Comparison of ENCODE assay signal across 10 mouse cellular contexts in the genomic region with DNA sequence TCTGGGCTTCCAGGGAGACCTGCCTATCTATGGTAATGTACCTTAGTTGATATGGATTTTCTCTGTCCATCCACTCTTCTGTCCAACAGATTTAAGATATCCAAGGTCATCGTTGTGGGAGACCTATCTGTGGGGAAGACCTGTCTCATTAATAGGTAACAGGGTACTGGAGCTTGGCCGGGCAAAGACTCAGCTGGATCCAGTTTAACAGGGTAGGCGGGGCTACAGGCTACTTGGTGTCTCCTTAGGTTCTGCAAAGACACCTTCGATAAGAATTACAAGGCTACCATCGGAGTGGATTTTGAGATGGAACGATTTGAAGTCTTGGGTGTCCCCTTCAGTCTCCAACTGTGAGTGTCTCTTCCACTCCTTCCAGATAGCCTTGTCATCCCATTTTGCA. TPM values are rescaled to one million over a fixed set of nuclear protein-coding genes. Genes with fewer than 3 reads are reported as not detected.
DNase-seq lines count a peak whose midpoint lies in the region; ATAC-seq lines count a peak whose summit lies in the region.
"Had no signal": no experiment of that assay in that cellular context is flagged by ENCODE, and none has a peak within 500 bp of the region (broad histone marks: within the 10 kb centered on the region; RNA-seq: fewer than 3 reads in every experiment).

No protein-coding gene starts in this region.

- H3K36me3 ChIP-seq in neural tube, embryonic 11.5 days (ENCODE audit: control insufficient read depth, insufficient read depth, low read length): peaks cover 8% of the 10 kb centered on the region
- peaks cover 9% of the 10 kb centered on the region; the same call in 1 of the 2 replicates for H3K36me3 ChIP-seq in hindbrain, embryonic 16.5 days (ENCODE audit: control insufficient read depth, insufficient read depth, low read length)
- H3K36me3 ChIP-seq in limb, embryonic 15.5 days: peaks cover 28% of the 10 kb centered on the region

- 0 out of 2 replicates have a peak overlapping the region, but pooled peaks have one; percentile 19 for H3K9ac ChIP-seq in neural tube, embryonic 11.5 days (ENCODE audit: low read length)
- no peak overlapping the region; the same call in 1 of the 2 replicates for H3K9ac ChIP-seq in hindbrain, embryonic 16.5 days (ENCODE audit: low read depth, low read length)
- 0 out of 2 replicates have a peak overlapping the region, but pooled peaks have one; percentile 89 for H3K9ac ChIP-seq in limb, embryonic 15.5 days

- DNase-seq in neural tube, embryonic 11.5 days (ENCODE audit: low spot score): no peak
- no peak for DNase-seq in neural tube, embryonic 10.5 days (ENCODE audit: extremely low spot score, low spot score)
- no peak for DNase-seq in urinary bladder, postnatal 14 days (ENCODE audit: low spot score)
- no peak for DNase-seq in right cerebral cortex, adult 18-20 months
- no peak for DNase-seq in layer of hippocampus, adult 8-10 months (ENCODE audit: low spot score in 2 of 2)
- no peak for DNase-seq in urinary bladder, postnatal 25 days (ENCODE audit: low spot score)
- DNase-seq: thymus, postnatal 14 days had no signal

- H3K27ac ChIP-seq in neural tube, embryonic 11.5 days (ENCODE audit: low read depth, low read length): peak overlapping the region; percentile 92
- peak overlapping the region; percentile 89 for H3K27ac ChIP-seq in hindbrain, embryonic 16.5 days (ENCODE audit: low read depth, low read length)
- peak overlapping the region; percentile 99 for H3K27ac ChIP-seq in limb, embryonic 15.5 days

- peak overlapping the region; percentile 52 for H3K4me2 ChIP-seq in neural tube, embryonic 11.5 days (ENCODE audit: low read depth)
- H3K4me2 ChIP-seq in hindbrain, embryonic 16.5 days (ENCODE audit: low read length): peak overlapping the region; percentile 70
- peak overlapping the region; percentile 65 for H3K4me2 ChIP-seq in limb, embryonic 15.5 days

- H3K9me3 ChIP-seq in neural tube, embryonic 11.5 days (ENCODE audit: control insufficient read depth, low read length): no peaks in the 10 kb centered on the region
- H3K9me3 ChIP-seq in hindbrain, embryonic 16.5 days (ENCODE audit: control insufficient read depth, low read length): no peaks in the 10 kb centered on the region
- no peaks in the 10 kb centered on the region for H3K9me3 ChIP-seq in limb, embryonic 15.5 days

- H3K4me3 ChIP-seq in neural tube, embryonic 11.5 days (ENCODE audit: low read depth, low read length): peak overlapping the region; percentile 65; the same call in 1 of the 2 replicates
- H3K4me3 ChIP-seq in hindbrain, embryonic 16.5 days (ENCODE audit: low read length): peak overlapping the region; percentile 78; the same call in 1 of the 2 replicates
- H3K4me3 ChIP-seq in limb, embryonic 15.5 days: peak overlapping the region; percentile 76

- H3K4me1 ChIP-seq in neural tube, embryonic 11.5 days (ENCODE audit: control insufficient read depth, insufficient read depth, low read length): peaks cover 7% of the 10 kb centered on the region; the same call in 1 of the 2 replicates
- peaks cover 12% of the 10 kb centered on the region for H3K4me1 ChIP-seq in hindbrain, embryonic 16.5 days (ENCODE audit: control insufficient read depth, insufficient read depth, low read depth, low read length)
- H3K4me1 ChIP-seq in limb, embryonic 15.5 days: peaks cover 27% of the 10 kb centered on the region

- no peaks in the 10 kb centered on the region for H3K27me3 ChIP-seq in neural tube, embryonic 11.5 days (ENCODE audit: control insufficient read depth, insufficient read depth, low read length)
- H3K27me3 ChIP-seq in hindbrain, embryonic 16.5 days (replicated peaks; ENCODE audit: control insufficient read depth, insufficient read depth, low read length): no peaks in the 10 kb centered on the region
- no peaks in the 10 kb centered on the region for H3K27me3 ChIP-seq in limb, embryonic 15.5 days

- no peak for ATAC-seq in neural tube, embryonic 11.5 days (ENCODE audit: insufficient read depth, low FRiP score, low TSS enrichment)
- no peak for ATAC-seq in hindbrain, embryonic 16.5 days
- no peak for ATAC-seq in limb, embryonic 15.5 days (ENCODE audit: insufficient number of reproducible peaks, low FRiP score, low TSS enrichment, low read depth)

- 68% methylated on average over 6 of the region's 6 CpGs for WGBS in neural tube, embryonic 11.5 days
- 67% methylated on average over 6 of the region's 6 CpGs for WGBS in hindbrain, embryonic 16.5 days
- 51% methylated on average over 6 of the region's 6 CpGs for WGBS in limb, embryonic 15.5 days

RNA-seq across cellular contexts. Expression of a gene that starts 1.8 kb away (rescaled TPM):
- polyA plus RNA-seq in neural tube, embryonic 11.5 days (2014; fragmentation: Nextera tagmentation; extraction: Ambion mirVana): 75.3 and 82.7 TPM in 2 replicates
- 57.3 and 60.3 TPM in 2 replicates for polyA plus RNA-seq in hindbrain, embryonic 16.5 days (2015; fragmentation: Nextera tagmentation; extraction: Ambion mirVana)
- polyA plus RNA-seq in limb, embryonic 15.5 days (2015; fragmentation: Nextera tagmentation; extraction: Ambion mirVana): 153 and 164 TPM in 2 replicates
- total RNA-seq in layer of hippocampus, adult 8-10 months (2022): 10 to 100 TPM; 28.2 to 39.4 (median 36.4) TPM

RNA-seq across cellular contexts. Expression of a gene that starts 3.2 kb away (rescaled TPM):
- polyA plus RNA-seq in neural tube, embryonic 11.5 days (2014; fragmentation: Nextera tagmentation; extraction: Ambion mirVana): 0.49 and 1.3 TPM in 2 replicates
- polyA plus RNA-seq in hindbrain, embryonic 16.5 days (2015; fragmentation: Nextera tagmentation; extraction: Ambion mirVana): 2.3 and 4.0 TPM in 2 replicates
- polyA plus RNA-seq in limb, embryonic 15.5 days (2015; fragmentation: Nextera tagmentation; extraction: Ambion mirVana): 3.1 and 3.5 TPM in 2 replicates
- 1 to 10 TPM; 3.9 to 5.9 (median 4.9) TPM for total RNA-seq in layer of hippocampus, adult 8-10 months (2022)
- polyA plus RNA-seq: erythroblast, embryonic 14.5 days had no signal

RNA-seq across cellular contexts. Expression of a gene that starts 6.7 kb away (rescaled TPM):
- 1,230 and 1,275 TPM in 2 replicates for polyA plus RNA-seq in neural tube, embryonic 11.5 days (2014; fragmentation: Nextera tagmentation; extraction: Ambion mirVana)
- polyA plus RNA-seq in hindbrain, embryonic 16.5 days (2015; fragmentation: Nextera tagmentation; extraction: Ambion mirVana): 662 and 677 TPM in 2 replicates
- 1,208 and 1,454 TPM in 2 replicates for polyA plus RNA-seq in limb, embryonic 15.5 days (2015; fragmentation: Nextera tagmentation; extraction: Ambion mirVana)
- 100 to 1,000 TPM; 606 to 878 (median 722) TPM for total RNA-seq in layer of hippocampus, adult 8-10 months (2022)

RNA-seq across cellular contexts. Expression of a gene that starts 13.5 kb away (rescaled TPM):
- 9.1 and 9.9 TPM in 2 replicates for polyA plus RNA-seq in neural tube, embryonic 11.5 days (2014; fragmentation: Nextera tagmentation; extraction: Ambion mirVana)
- polyA plus RNA-seq in hindbrain, embryonic 16.5 days (2015; fragmentation: Nextera tagmentation; extraction: Ambion mirVana): 19.7 and 20.1 TPM in 2 replicates
- 31.3 and 32.0 TPM in 2 replicates for polyA plus RNA-seq in limb, embryonic 15.5 days (2015; fragmentation: Nextera tagmentation; extraction: Ambion mirVana)
- 10 to 100 TPM; 16.6 to 24.8 (median 23.8) TPM for total RNA-seq in layer of hippocampus, adult 8-10 months (2022)

RNA-seq across cellular contexts. Expression of a gene that starts 13.6 kb away (rescaled TPM):
- 6.6 and 7.8 TPM in 2 replicates for polyA plus RNA-seq in neural tube, embryonic 11.5 days (2014; fragmentation: Nextera tagmentation; extraction: Ambion mirVana)
- polyA plus RNA-seq in hindbrain, embryonic 16.5 days (2015; fragmentation: Nextera tagmentation; extraction: Ambion mirVana): 7.1 and 7.7 TPM in 2 replicates
- 15.4 and 16.2 TPM in 2 replicates for polyA plus RNA-seq in limb, embryonic 15.5 days (2015; fragmentation: Nextera tagmentation; extraction: Ambion mirVana)
- 1 to 10 TPM; 3.0 to 3.5 (median 3.3) TPM for total RNA-seq in layer of hippocampus, adult 8-10 months (2022)
